ENCODE assay signal across 21 mouse cellular contexts in genomic region chr13:53502406-53502805, GRCm38 (mm10). TPM values are rescaled to one million over a fixed set of nuclear protein-coding genes. Genes with fewer than 3 reads are reported as not detected.
"Had no signal": no experiment of that assay in that cellular context is flagged by ENCODE, and none has a peak within 500 bp of the region (broad histone marks: within the 10 kb centered on the region; RNA-seq: fewer than 3 reads in every experiment).

No protein-coding gene starts in this region.

- H3K9me3 ChIP-seq: limb, embryonic 10.5 days; limb, embryonic 13.5 days; liver, embryonic 12.5 days; liver, embryonic 15.5 days; lung, embryonic 15.5 days; midbrain, embryonic 10.5 days; midbrain, embryonic 13.5 days had no signal

- DNase-seq: kidney, postnatal 14 days; kidney, postnatal 4 days; layer of hippocampus, adult 9-11 months; liver; lung, adult 18-20 months; lung, postnatal 10 days; lung, postnatal 36 days; right cerebral cortex, postnatal 4 days; thymus, adult 2 months; thymus, postnatal 14 days; thymus, postnatal 4 days had no signal

- H3K4me3 ChIP-seq: limb, embryonic 10.5 days; limb, embryonic 13.5 days; liver, embryonic 12.5 days; liver, embryonic 15.5 days; lung, embryonic 15.5 days; megakaryocyte, embryonic 14.5 days; midbrain, embryonic 10.5 days; midbrain, embryonic 13.5 days had no signal

- H3K27ac ChIP-seq: limb, embryonic 10.5 days; limb, embryonic 13.5 days; liver, embryonic 12.5 days; liver, embryonic 15.5 days; lung, embryonic 15.5 days; midbrain, embryonic 10.5 days; midbrain, embryonic 13.5 days; stomach, postnatal 0 days had no signal

- H3K27me3 ChIP-seq: limb, embryonic 13.5 days; liver, embryonic 15.5 days; lung, embryonic 15.5 days had no signal

- H3K4me1 ChIP-seq: limb, embryonic 13.5 days; liver, embryonic 12.5 days; liver, embryonic 15.5 days; lung, embryonic 15.5 days had no signal

- H3K36me3 ChIP-seq: limb, embryonic 10.5 days; limb, embryonic 13.5 days; liver, embryonic 12.5 days; liver, embryonic 15.5 days; lung, embryonic 15.5 days; midbrain, embryonic 10.5 days; midbrain, embryonic 13.5 days had no signal

RNA-seq across cellular contexts. Expression of gene Msx2, which starts 29.5 kb away (rescaled TPM):
- total RNA-seq: monocyte, adult 5-6 weeks had no signal
- polyA plus RNA-seq: liver, embryonic 15.5 days had no signal
